ENCODE assay signal across 1 mouse cellular context in genomic region chr2:69837244-69837967, GRCm38 (mm10).
TF ChIP-seq lines count a peak whose summit lies in the region.

No protein-coding gene starts in this region.

TF ChIP-seq in CH12.LX, 34 proteins besides CTCF, POLR2A, EP300 and RAD21:
- TF ChIP-seq CHD2 (IDR thresholded peaks at IDR 0.05; ENCODE audit: low read length) (no peak), ETS1 (conservative IDR thresholded peaks at IDR 0.05; ENCODE audit: low read depth, low read length) (no peak), ZNF384 (IDR thresholded peaks at IDR 0.05; ENCODE audit: low read depth, low read length) (peak; percentile 16; the same call in 1 of the 2 replicates), BHLHE40 (IDR thresholded peaks at IDR 0.05; ENCODE audit: low read depth, low read length) (no peak), PAX5 (IDR thresholded peaks at IDR 0.05; ENCODE audit: low read length) (no peak)
